Mouse (Mus musculus) CH12.LX (cell line): Measurements from ENCODE around the gene Patj.

Experiments
- CHD2 ChIP-seq: IDR thresholded peaks from 2 replicates; pipeline ENCODE4 v1.6.1; 2011; ENCODE audit warnings: low read length, improper control_type of control experiment
- SMC3 ChIP-seq: IDR thresholded peaks from 2 replicates; pipeline ENCODE4 v1.6.1; 2011; ENCODE audit warnings: low read depth, low read length, improper control_type of control experiment

DNA sequence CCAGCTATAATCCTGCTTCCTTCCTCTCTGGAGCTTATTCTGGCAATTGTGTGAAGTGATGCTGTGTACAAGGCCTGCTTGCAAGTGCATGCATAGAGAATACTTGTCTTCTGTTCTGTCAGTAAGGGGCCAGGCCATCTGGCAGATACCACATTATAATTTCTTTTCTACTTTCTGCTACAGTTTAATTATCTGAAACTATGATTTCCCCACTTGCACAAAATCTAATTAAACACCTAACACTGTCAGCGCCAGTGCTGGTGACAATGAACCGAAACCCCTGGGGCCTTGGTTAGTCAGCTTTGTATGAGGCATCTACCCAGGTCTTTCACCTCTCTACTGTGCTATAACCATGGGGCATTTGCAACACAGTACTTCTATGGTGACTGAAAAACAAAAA is 160.1 kb downstream of the Patj start:
- TF ChIP-seq SMC3 (no peak), CHD2 (no peak)
